Mouse (Mus musculus) erythroblast, embryonic 14.5 days (primary cell): ENCODE measurements around the gene Angptl8. TPM values are rescaled to one million over a fixed set of nuclear protein-coding genes. Genes with fewer than 3 reads are reported as not detected.
A peak's percentile ranks its signal among the peaks of the same experiment; 100 is the strongest.
"Not testable (repeated sequence)": the region's sequence is repeated elsewhere in the genome, so short reads cannot be mapped to it uniquely, and the experiment has no call there.

Experiments used
- H3K27me3 ChIP-seq: 2 replicates; pipeline ENCODE4 v1.6.1; 2012; ENCODE audit warnings: inconsistent platforms; ENCODE audit not compliant: control insufficient read depth
- H3K36me3 ChIP-seq: 2 replicates; pipeline ENCODE4 v1.6.1; 2012; ENCODE audit warnings: mild to moderate bottlenecking, inconsistent platforms; ENCODE audit not compliant: control insufficient read depth
- H3K4me1 ChIP-seq: 2 replicates; pipeline ENCODE4 v1.6.1; 2012; ENCODE audit warnings: inconsistent platforms; ENCODE audit not compliant: control insufficient read depth
- H3K4me3 ChIP-seq: replicated peaks from 2 replicates; pipeline ENCODE3; 2012; ENCODE audit warnings: moderate library complexity, mild to moderate bottlenecking, inconsistent platforms
- H3K9me3 ChIP-seq: 2 replicates; pipeline ENCODE4 v1.6.1; 2012; ENCODE audit warnings: low read length, inconsistent platforms, mixed read lengths; ENCODE audit not compliant: control insufficient read depth
- GATA1 ChIP-seq: IDR thresholded peaks from 2 replicates; pipeline ENCODE4 v1.6.1; 2012; ENCODE audit warnings: low read length, inconsistent platforms, mixed read lengths
- TAL1 ChIP-seq: IDR thresholded peaks from 3 replicates; pipeline ENCODE4 v1.6.1; 2012; ENCODE audit warnings: low read length, inconsistent platforms, mixed read lengths
- polyA plus RNA-seq: library from polyadenylated mRNA; stranded (reverse); fragments of >175 nt; gene quantifications from 2 replicates; pipeline ENCODE4 v1.2.3, GENCODE M21; 2012

Gene Angptl8
- polyA plus RNA-seq, 1 experiment = 0.16 TPM

- Histone ChIP-seq H3K4me3 (no peak overlapping the region), H3K27me3 (0 out of 2 replicates have a peak, but pooled peaks cover 2% of the 10 kb centered on the region), H3K4me1 (peaks cover 18% of the 10 kb centered on the region), H3K36me3 (no peaks in the 10 kb centered on the region), H3K9me3 (peaks cover 5% of the 10 kb centered on the region; the same call in 1 of the 2 replicates)
- TF ChIP-seq GATA1 (no peak), TAL1 (no peak)
Measured at GRCm38 (mm10) chr9:21851084-21851483, 15.8 kb downstream of the Angptl8 start.

- Histone ChIP-seq H3K27me3 (0 out of 2 replicates have a peak, but pooled peaks cover 2% of the 10 kb centered on the region), H3K36me3 (no peaks in the 10 kb centered on the region), H3K4me1 (peaks cover 18% of the 10 kb centered on the region), H3K9me3 (peaks cover 5% of the 10 kb centered on the region; the same call in 1 of the 2 replicates), H3K4me3 (peak within 1 kb of the TSS; percentile 70)
- TF ChIP-seq TAL1 = no peak
- no peak for TF ChIP-seq GATA1
Measured at GRCm38 (mm10) chr9:21852128-21853091, 17.1 kb downstream of the Angptl8 start, which contains the start of gene Dock6. Dock6 (minus strand) TSS chr9:21852635.

- Histone ChIP-seq H3K27me3 (0 out of 2 replicates have a peak, but pooled peaks cover 2% of the 10 kb centered on the region), H3K36me3 (no peaks in the 10 kb centered on the region), H3K9me3 (peaks cover 5% of the 10 kb centered on the region; the same call in 1 of the 2 replicates), H3K4me1 (peaks cover 15% of the 10 kb centered on the region), H3K4me3 (no peak overlapping the region)
- TF ChIP-seq TAL1 = no peak
- TF ChIP-seq GATA1 = no peak
Measured at GRCm38 (mm10) chr9:21853961-21854360, 18.7 kb downstream of the Angptl8 start.

- Histone ChIP-seq H3K4me1 (peaks cover 15% of the 10 kb centered on the region), H3K9me3 (peaks cover 5% of the 10 kb centered on the region; the same call in 1 of the 2 replicates), H3K4me3 (no peak overlapping the region), H3K36me3 (no peaks in the 10 kb centered on the region), H3K27me3 (0 out of 2 replicates have a peak, but pooled peaks cover 2% of the 10 kb centered on the region)
- TF ChIP-seq GATA1 = no peak
- TF ChIP-seq TAL1 = no peak
Measured at GRCm38 (mm10) chr9:21854894-21855293, 19.6 kb downstream of the Angptl8 start.

- Histone ChIP-seq H3K36me3 (no peaks in the 10 kb centered on the region), H3K27me3 (0 out of 2 replicates have a peak, but pooled peaks cover 2% of the 10 kb centered on the region), H3K4me1 (peaks cover 5% of the 10 kb centered on the region), H3K4me3 (no peak overlapping the region), H3K9me3 (peaks cover 6% of the 10 kb centered on the region)
- no peak for TF ChIP-seq TAL1
- no peak for TF ChIP-seq GATA1
Measured at GRCm38 (mm10) chr9:21857501-21857900, 22.2 kb downstream of the Angptl8 start.

- H3K4me3 ChIP-seq = no peak overlapping the region
- H3K27me3 ChIP-seq = 0 out of 2 replicates have a peak, but pooled peaks cover 2% of the 10 kb centered on the region
- TF ChIP-seq TAL1 = no peak
- TF ChIP-seq GATA1 = no peak
Measured at GRCm38 (mm10) chr9:21858084-21858483, 22.8 kb downstream of the Angptl8 start.

GRCm38 (mm10) chr9:21859606-21860005, 24.3 kb downstream of the Angptl8 start:
- H3K27me3 ChIP-seq = no peaks in the 10 kb centered on the region
- TF ChIP-seq TAL1 (no peak), GATA1 (no peak)
- H3K36me3 ChIP-seq = no peaks in the 10 kb centered on the region
- peaks cover 2% of the 10 kb centered on the region for H3K9me3 ChIP-seq
- H3K4me3 ChIP-seq = no peak overlapping the region
- H3K4me1 ChIP-seq = no peaks in the 10 kb centered on the region

More at GRCm38 (mm10) chr9:21858084-21858483, 22.8 kb downstream of the Angptl8 start:
- H3K4me1 ChIP-seq = no peaks in the 10 kb centered on the region
- H3K9me3 ChIP-seq = peaks cover 2% of the 10 kb centered on the region
- H3K36me3 ChIP-seq = no peaks in the 10 kb centered on the region

GRCm38 (mm10) chr9:21860349-21860748, 25.0 kb downstream of the Angptl8 start:
- not testable (repeated sequence) for H3K36me3 ChIP-seq, H3K27me3 ChIP-seq, H3K9me3 ChIP-seq, H3K4me1 ChIP-seq, H3K4me3 ChIP-seq

GRCm38 (mm10) chr9:21862181-21862580, 26.9 kb downstream of the Angptl8 start:
- Histone ChIP-seq H3K4me3 (no peak overlapping the region), H3K9me3 (peaks cover 2% of the 10 kb centered on the region), H3K4me1 (no peaks in the 10 kb centered on the region), H3K27me3 (no peaks in the 10 kb centered on the region), H3K36me3 (no peaks in the 10 kb centered on the region)
- TF ChIP-seq GATA1 (no peak), TAL1 (no peak)
